Mouse (Mus musculus) bone marrow, adult 2 months (tissue): ENCODE measurements around the gene Medag.

Experiments
- CTCF ChIP-seq: fragments of 200-500 bp; IDR thresholded peaks from 2 replicates; pipeline ENCODE4 v1.5.1; 2011; ENCODE audit warnings: low read length, control low read depth; ENCODE audit not compliant: control insufficient read depth, insufficient read depth
- POLR2A ChIP-seq: fragments of 200-500 bp; IDR thresholded peaks from 2 replicates; pipeline ENCODE4 v1.6.1; 2011; ENCODE audit warnings: low read depth, mild to moderate bottlenecking, control low read depth, low read length, borderline replicate concordance; ENCODE audit not compliant: control insufficient read depth

- no peak for TF ChIP-seq CTCF
- no peak for TF ChIP-seq POLR2A
Measured at GRCm38 (mm10) chr5:149412671-149413070, 1.1 kb downstream of the Medag start.
